Mouse (Mus musculus): ENCODE data around the gene Abca8a. TPM values are rescaled to one million over a fixed set of nuclear protein-coding genes. Genes with fewer than 3 reads are reported as not detected.

Gene Abca8a
- total and polyA plus RNA-seq, 3 experiments: not detected

DNA sequence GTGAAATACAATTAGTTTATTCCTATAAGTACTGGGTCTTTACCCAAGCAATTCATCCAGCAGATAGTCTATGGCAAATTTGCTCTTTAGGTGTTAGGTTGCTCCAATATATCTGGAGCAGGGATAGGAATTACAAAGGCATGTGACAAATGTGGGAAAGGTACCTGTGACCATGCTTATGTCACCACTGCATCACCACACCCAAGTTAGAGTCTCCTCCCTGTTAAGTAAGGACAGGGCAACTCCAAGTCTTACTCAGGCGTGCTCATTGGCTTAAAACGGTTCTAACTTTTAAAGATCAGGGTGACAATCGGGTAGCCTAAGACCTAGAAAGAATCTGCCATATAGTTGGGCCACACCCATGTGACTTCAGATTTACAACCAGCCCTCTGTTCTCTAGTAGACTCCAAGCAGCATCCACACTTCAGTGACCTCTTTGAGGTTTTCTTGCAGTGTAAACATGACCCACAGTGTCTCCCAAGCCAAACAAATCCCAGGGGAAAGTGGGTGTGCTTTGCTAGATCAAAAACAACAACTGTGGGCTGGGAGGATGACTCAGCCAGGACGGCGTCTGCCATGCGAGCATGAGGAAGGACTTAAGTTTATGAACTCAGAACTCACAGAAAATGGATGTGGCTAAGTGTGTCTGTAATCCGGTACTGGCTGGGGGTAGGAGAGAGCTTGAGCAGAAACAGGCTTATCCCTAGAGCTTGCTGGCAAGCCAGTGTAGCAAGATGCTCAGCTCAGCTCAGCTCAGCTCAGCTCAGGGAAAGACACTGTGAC is 66.7 kb downstream of the Abca8a start:
- Histone ChIP-seq H3K79me2 (ENCODE audit: control insufficient read depth, insufficient read depth, low read length, poor library complexity) (no peaks in the 10 kb centered on the region), H3K27ac (ENCODE audit: control insufficient read depth, low read depth, low read length) (no peak overlapping the region), H3K9ac (ENCODE audit: control insufficient read depth, low read depth, low read length, poor library complexity, severe bottlenecking) (no peak overlapping the region), H3K4me3 (ENCODE audit: control insufficient read depth in 1 of 2, insufficient read depth in 1 of 2, low read depth in 2 of 2, low read length in 2 of 2) (no peak overlapping the region), H3K9me3 (replicated peaks; ENCODE audit: insufficient read depth, low read length) (no peaks in the 10 kb centered on the region), H3K4me1 (ENCODE audit: control insufficient read depth in 1 of 2, insufficient read depth in 2 of 2, low read length in 2 of 2) (no peaks in the 10 kb centered on the region), H3K27me3 (ENCODE audit: control insufficient read depth in 1 of 2, insufficient read depth in 2 of 2, low read length in 2 of 2) (no peaks in the 10 kb centered on the region; a peak in 1 of 4 replicates), H3K36me3 (ENCODE audit: control insufficient read depth in 1 of 2, insufficient read depth in 2 of 2, low read length in 2 of 2) (no peaks in the 10 kb centered on the region)
- no peak for DNase-seq (ENCODE audit: low read depth, low spot score)
- TF ChIP-seq TCF12 (IDR thresholded peaks at IDR 0.05; ENCODE audit: low read depth, low read length) (no peak), TAL1 (IDR thresholded peaks at IDR 0.05; ENCODE audit: low read length) (no peak), MYC (IDR thresholded peaks at IDR 0.05; ENCODE audit: low read depth, low read length) (no peak), MAX (IDR thresholded peaks at IDR 0.05; ENCODE audit: low read length) (no peak), ZMIZ1 (IDR thresholded peaks at IDR 0.05; ENCODE audit: low read depth, low read length) (no peak), ZC3H11A (IDR thresholded peaks at IDR 0.05; ENCODE audit: low read depth, low read length) (no peak), MAZ (IDR thresholded peaks at IDR 0.05; ENCODE audit: low read depth, low read length) (no peak), CHD2 (IDR thresholded peaks at IDR 0.05; ENCODE audit: low read length) (no peak), POLR2AphosphoS5 (IDR thresholded peaks at IDR 0.05; ENCODE audit: borderline replicate concordance, low read depth, low read length) (no peak), NRF1 (IDR thresholded peaks at IDR 0.05; ENCODE audit: insufficient read depth, low read depth, low read length, poor library complexity, severe bottlenecking) (no peak), CHD1 (IDR thresholded peaks at IDR 0.05; ENCODE audit: low read depth, low read length) (no peak), POLR2A (IDR thresholded peaks at IDR 0.05; ENCODE audit: control insufficient read depth in 1 of 2, insufficient read depth in 1 of 2, low read depth in 1 of 2, low read length in 2 of 2, poor library complexity in 1 of 2) (no peak), SIN3A (IDR thresholded peaks at IDR 0.05; ENCODE audit: low read length) (no peak), SMC3 (IDR thresholded peaks at IDR 0.05; ENCODE audit: low read depth, low read length) (no peak), ETS1 (IDR thresholded peaks at IDR 0.05; ENCODE audit: low read depth, low read length) (no peak), MAFK (IDR thresholded peaks at IDR 0.05; ENCODE audit: borderline replicate concordance, low read depth, low read length) (no peak), BHLHE40 (IDR thresholded peaks at IDR 0.05; ENCODE audit: borderline replicate concordance, low read depth, low read length) (no peak), GATA1 (IDR thresholded peaks at IDR 0.05; ENCODE audit: low read depth, low read length) (no peak), MXI1 (IDR thresholded peaks at IDR 0.05; ENCODE audit: low read depth, low read length) (no peak), ZKSCAN1 (IDR thresholded peaks at IDR 0.05; ENCODE audit: low read depth, low read length) (no peak)
